Mouse (Mus musculus) liver, embryonic 15.5 days (tissue): ENCODE data around the gene Stoml2. TPM values are rescaled to one million over a fixed set of nuclear protein-coding genes. Genes with fewer than 3 reads are reported as not detected.
"Not testable (repeated sequence)": the region's sequence is repeated elsewhere in the genome, so short reads cannot be mapped to it uniquely, and the experiment has no call there.

Experiments
- ATAC-seq: fragments of 200-750 bp; cut with Nextera tagmentation; 2 replicates; pipeline ENCODE4 v1.8.0; 2017; ENCODE audit warnings: moderate number of reproducible peaks, mild to moderate bottlenecking, moderate library complexity; ENCODE audit not compliant: insufficient read depth
- H3K27ac ChIP-seq: fragments of 300-500 bp; sonication (generic); replicated peaks from 2 replicates; pipeline ENCODE4 v1.5.1; 2015; ENCODE audit warnings: mild to moderate bottlenecking, inconsistent platforms
- H3K27me3 ChIP-seq: fragments of 300-500 bp; sonication (generic); 2 replicates; pipeline ENCODE4 v1.6.1; 2015; ENCODE audit warnings: mild to moderate bottlenecking, inconsistent platforms
- H3K36me3 ChIP-seq: fragments of 300-500 bp; sonication (generic); replicated peaks from 2 replicates; pipeline ENCODE4 v1.6.1; 2015; ENCODE audit warnings: moderate library complexity, mild to moderate bottlenecking, inconsistent platforms
- H3K4me1 ChIP-seq: fragments of 300-500 bp; sonication (generic); replicated peaks from 2 replicates; pipeline ENCODE4 v1.6.1; 2015; ENCODE audit warnings: inconsistent platforms
- H3K4me2 ChIP-seq: fragments of 300-500 bp; sonication (generic); 2 replicates; pipeline ENCODE4 v1.6.1; 2015; ENCODE audit warnings: moderate library complexity, mild to moderate bottlenecking, inconsistent platforms
- H3K4me3 ChIP-seq: fragments of 300-500 bp; sonication (generic); replicated peaks from 2 replicates; pipeline ENCODE4 v1.5.1; 2015; ENCODE audit warnings: mild to moderate bottlenecking, inconsistent platforms
- H3K9ac ChIP-seq: fragments of 300-500 bp; sonication (generic); 2 replicates; pipeline ENCODE4 v1.6.1; 2015; ENCODE audit warnings: moderate library complexity, mild to moderate bottlenecking, inconsistent platforms
- H3K9me3 ChIP-seq: fragments of 300-500 bp; sonication (generic); replicated peaks from 2 replicates; pipeline ENCODE4 v1.6.1; 2016; ENCODE audit warnings: inconsistent platforms
- WGBS: fragments of 180-500 bp; shearing (Covaris S2); methylation state at CpG from one replicate; pipeline ENCODE4 v1.1.7; 2015; ENCODE audit warnings: mixed read lengths; ENCODE audit not compliant: insufficient replicate concordance; 5-methylcytosine and 5-hydroxymethylcytosine counted together
- polyA plus RNA-seq: library from polyadenylated mRNA; unstranded; fragments of >200 nt; fragmentation: Nextera tagmentation; extraction: Ambion mirVana; gene quantifications from 2 replicates; pipeline ENCODE4 v1.2.1, GENCODE M21; 2015

Stoml2 gene
- polyA plus RNA-seq, 1 experiment from 2014 or later, result 187 TPM

GRCm38 (mm10) chr4:43000141-43000986 lies 31.1 kb downstream of the Stoml2 start, which contains the start of gene Vcp:
Gene Vcp, minus strand, starts transcription at chr4:43000507.
- Histone ChIP-seq H3K4me3 (peak within 1 kb of the TSS; percentile 96), H3K27ac (peak within 1 kb of the TSS; percentile 100), H3K36me3 (peaks cover 28% of the 10 kb centered on the region), H3K4me2 (peak within 1 kb of the TSS; percentile 74), H3K9ac (peak within 1 kb of the TSS; percentile 95), H3K4me1 (peaks cover 32% of the 10 kb centered on the region)
- WGBS, result 1% methylated on average over 53 of the region's 56 CpGs
- not testable (repeated sequence) for H3K9me3 ChIP-seq, H3K27me3 ChIP-seq
- ATAC-seq, result peak; percentile 94

GRCm38 (mm10) chr4:42999451-43000140 lies 31.9 kb downstream of the Stoml2 start:
- H3K9me3 ChIP-seq, result no peaks in the 10 kb centered on the region
- WGBS, result under 1% methylated on average over 51 of the region's 51 CpGs
- peaks cover 28% of the 10 kb centered on the region for H3K36me3 ChIP-seq
- H3K27me3 ChIP-seq, result no peaks in the 10 kb centered on the region
- H3K4me2 ChIP-seq, result peak overlapping the region; percentile 74
- H3K27ac ChIP-seq, result peak overlapping the region; percentile 100
- H3K9ac ChIP-seq, result peak overlapping the region; percentile 95
- H3K4me1 ChIP-seq, result peaks cover 32% of the 10 kb centered on the region
- peak; percentile 70 for ATAC-seq
- H3K4me3 ChIP-seq, result peak overlapping the region; percentile 96

- ATAC-seq, result no peak
Measured at GRCm38 (mm10) chr4:42998022-42998421, 33.5 kb downstream of the Stoml2 start.

DNA sequence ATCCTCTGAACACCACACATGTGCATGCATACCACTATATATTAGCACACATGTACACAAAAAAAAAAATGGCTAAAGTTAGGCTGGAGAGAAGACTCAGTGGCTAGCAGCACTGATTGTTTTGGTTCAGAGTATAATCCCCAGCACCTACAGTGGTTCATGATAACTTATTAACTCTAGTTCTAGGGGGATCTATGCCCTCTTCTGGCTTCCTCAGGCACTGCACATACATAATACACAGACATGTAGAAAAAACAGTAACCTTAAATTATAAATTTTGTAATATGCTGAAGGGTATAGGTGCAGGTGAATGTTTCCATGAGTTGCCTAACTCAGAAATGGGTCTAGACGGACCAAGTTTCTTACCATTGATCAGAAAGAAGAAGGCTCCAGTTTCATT lies 43.2 kb downstream of the Stoml2 start:
- Histone ChIP-seq H3K4me2 (no peak overlapping the region), H3K27me3 (no peaks in the 10 kb centered on the region), H3K9ac (no peak overlapping the region), H3K9me3 (no peaks in the 10 kb centered on the region), H3K27ac (no peak overlapping the region), H3K4me3 (no peak overlapping the region), H3K4me1 (no peaks in the 10 kb centered on the region), H3K36me3 (peaks cover 98% of the 10 kb centered on the region)
- ATAC-seq, result no peak
- 67% methylated on average over 1 of the region's 1 CpGs for WGBS

More at GRCm38 (mm10) chr4:42998022-42998421, 33.5 kb downstream of the Stoml2 start:
- Histone ChIP-seq H3K4me3 (peak overlapping the region; percentile 96), H3K4me2 (peak overlapping the region; percentile 74), H3K9me3 (no peaks in the 10 kb centered on the region), H3K4me1 (peaks cover 32% of the 10 kb centered on the region), H3K9ac (peak overlapping the region; percentile 95; the same call in 1 of the 2 replicates), H3K27me3 (no peaks in the 10 kb centered on the region), H3K36me3 (peaks cover 42% of the 10 kb centered on the region), H3K27ac (peak overlapping the region; percentile 38; the same call in 1 of the 2 replicates)
- 46% methylated on average over 2 of the region's 2 CpGs for WGBS

DNA sequence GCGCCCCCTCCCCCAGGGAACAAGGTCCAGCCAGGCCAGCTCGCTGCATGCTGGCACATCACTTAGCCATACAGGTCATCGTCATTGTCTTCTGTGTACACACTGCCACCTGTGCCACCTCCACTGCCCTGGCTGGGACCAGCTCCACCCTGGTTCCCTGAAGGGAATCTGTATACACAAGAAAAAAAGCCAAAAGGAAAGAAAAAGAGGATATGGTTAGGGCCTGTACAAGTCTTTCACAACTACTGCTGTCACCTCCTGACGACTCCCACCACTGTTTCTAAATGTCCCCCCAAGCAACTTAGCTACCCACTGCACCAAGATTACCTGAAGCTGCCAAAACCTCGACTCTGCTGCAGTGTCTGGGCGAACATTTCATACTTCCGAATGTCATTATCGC lies 51.0 kb downstream of the Stoml2 start:
- H3K36me3 ChIP-seq, result peaks cover 69% of the 10 kb centered on the region
- ATAC-seq, result not testable (repeated sequence)

DNA sequence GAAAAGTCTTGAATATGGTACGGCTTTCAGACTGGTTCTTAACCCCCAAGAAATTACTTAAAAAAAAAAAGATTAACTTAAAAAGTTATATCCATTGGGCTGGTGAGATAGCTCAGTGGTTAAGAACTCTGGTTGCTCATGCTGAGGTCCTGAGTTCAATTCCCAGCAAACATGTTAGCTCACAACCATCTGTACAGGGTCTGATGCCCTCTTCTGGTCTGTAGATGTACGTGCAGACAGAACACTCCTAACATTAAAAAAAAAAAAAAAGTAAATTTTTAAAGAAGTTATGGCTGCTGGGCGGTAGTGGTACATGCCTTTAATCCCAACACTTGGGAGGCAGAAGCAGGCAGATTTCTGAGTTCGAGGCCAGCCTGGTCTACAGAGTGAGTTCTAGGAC lies 53.4 kb downstream of the Stoml2 start:
- Histone ChIP-seq H3K27ac (no peak overlapping the region), H3K36me3 (peaks cover 45% of the 10 kb centered on the region), H3K4me2 (no peak overlapping the region), H3K4me1 (no peaks in the 10 kb centered on the region), H3K27me3 (no peaks in the 10 kb centered on the region), H3K9me3 (no peaks in the 10 kb centered on the region), H3K9ac (no peak overlapping the region), H3K4me3 (no peak overlapping the region)
- WGBS, result 71% methylated on average over 4 of the region's 4 CpGs
- no peak for ATAC-seq

More for the DNA sequence above, 51.0 kb downstream of the Stoml2 start:
- not testable (repeated sequence) for H3K9me3 ChIP-seq, H3K4me3 ChIP-seq, H3K4me1 ChIP-seq, H3K27me3 ChIP-seq, H3K9ac ChIP-seq, H3K27ac ChIP-seq, H3K4me2 ChIP-seq
- 76% methylated on average over 8 of the region's 8 CpGs for WGBS

Other genes with a start within 250 kb of the Stoml2 start
- gene Fam205a1, start 177.8 kb downstream of the Stoml2 start, polyA plus RNA-seq, result 0.15 TPM in 2 replicates
- gene Gm12394, start 174.9 kb downstream of the Stoml2 start, polyA plus RNA-seq, result not detected in 2 replicates
- gene Fam205c, start 157.5 kb downstream of the Stoml2 start, polyA plus RNA-seq, result 0.35 and 0.61 TPM in 2 replicates
- gene Phf24, start 115.0 kb downstream of the Stoml2 start, polyA plus RNA-seq, result 0.12 and 0.16 TPM in 2 replicates
- gene Dnajb5, start 81.9 kb downstream of the Stoml2 start, polyA plus RNA-seq, result 1.2 and 1.5 TPM in 2 replicates
- 0.24 TPM in 1 of 2 replicates, not detected in the other for gene 1700022I11Rik, start 62.1 kb downstream of the Stoml2 start, polyA plus RNA-seq
- gene Vcp, start 31.2 kb downstream of the Stoml2 start, polyA plus RNA-seq, result 202 and 204 TPM in 2 replicates
- gene Fancg, start 21.2 kb downstream of the Stoml2 start, polyA plus RNA-seq, result 10.4 TPM in 2 replicates
- gene Pigo, start 5.9 kb downstream of the Stoml2 start, polyA plus RNA-seq, result 14.8 and 15.1 TPM in 2 replicates
- 41.2 and 51.3 TPM in 2 replicates for gene Fam214b, start 14.5 kb upstream of the Stoml2 start, polyA plus RNA-seq
- 0.40 and 0.45 TPM in 2 replicates for gene Unc13b, start 27.2 kb upstream of the Stoml2 start, polyA plus RNA-seq
- 0.08 and 0.09 TPM in 2 replicates for gene Atp8b5, start 235.4 kb upstream of the Stoml2 start, polyA plus RNA-seq